Mouse (Mus musculus) ES-E14 (cell line): ENCODE measurements around the gene Lypd6b.

Source experiments
- HCFC1 ChIP-seq: IDR thresholded peaks from 2 replicates; pipeline ENCODE4 v1.6.1; 2012; ENCODE audit warnings: low read length, inconsistent platforms, borderline replicate concordance; ENCODE audit not compliant: insufficient read depth
- ZC3H11A ChIP-seq: IDR thresholded peaks from 2 replicates; pipeline ENCODE4 v1.6.1; 2012; ENCODE audit warnings: low read depth, mild to moderate bottlenecking, inconsistent platforms, low read length, borderline replicate concordance
- ZNF384 ChIP-seq: IDR thresholded peaks from 2 replicates; pipeline ENCODE4 v1.6.1; 2012; ENCODE audit warnings: low read depth, low read length, inconsistent platforms

DNA sequence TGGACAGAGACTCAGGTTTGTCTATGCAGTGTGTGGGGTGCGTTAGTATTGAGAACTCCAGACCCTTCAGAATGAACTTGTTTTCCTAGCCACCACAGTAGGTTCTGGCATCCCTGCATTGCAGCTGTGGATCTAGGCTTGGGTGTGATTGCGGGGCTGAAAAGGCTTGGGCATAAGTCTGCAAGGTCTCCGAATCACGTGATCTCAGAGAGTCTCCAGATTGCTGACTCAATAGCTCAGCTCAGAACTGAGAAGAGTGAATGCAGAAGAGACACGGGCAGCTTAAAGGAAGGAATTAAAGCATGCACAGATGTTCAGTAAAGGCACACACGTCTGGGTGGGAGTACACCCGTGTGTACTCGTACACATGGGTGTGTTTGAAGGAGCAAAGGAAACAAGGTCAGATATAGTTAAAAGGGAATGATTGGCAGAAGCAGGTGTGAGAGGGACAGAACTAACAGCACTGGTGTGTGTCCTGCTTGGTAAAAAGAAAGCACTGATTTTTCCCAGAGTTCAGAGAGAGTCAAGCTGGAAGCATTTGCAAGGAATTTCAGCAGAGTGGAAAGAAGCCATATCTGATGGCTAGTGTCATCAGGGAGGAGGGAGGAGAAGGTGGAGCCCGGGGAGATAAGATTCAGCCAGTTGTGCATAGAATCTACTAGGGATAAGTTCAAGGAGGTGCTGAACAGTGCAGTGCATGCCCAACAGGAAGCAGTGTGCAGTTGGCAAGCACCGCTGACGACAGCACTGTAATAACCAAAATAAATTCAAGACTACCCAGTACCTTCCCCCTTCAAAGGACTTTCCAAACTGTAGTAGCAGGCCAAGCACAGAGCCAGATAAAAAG lies 37.5 kb upstream of the Lypd6b start:
- TF ChIP-seq ZC3H11A (no peak), ZNF384 (no peak), HCFC1 (no peak)
